Mouse (Mus musculus) stomach, embryonic 16.5 days (tissue): Measurements from ENCODE around the gene Fmo5. TPM values are rescaled to one million over a fixed set of nuclear protein-coding genes. Genes with fewer than 3 reads are reported as not detected.

ENCODE experiments used
- ATAC-seq: fragments of 200-750 bp; cut with Nextera tagmentation; 2 replicates; pipeline ENCODE4 v1.8.0; 2017; ENCODE audit warnings: moderate number of reproducible peaks, moderate TSS enrichment; ENCODE audit not compliant: insufficient read depth, low FRiP score
- H3K27ac ChIP-seq: fragments of 300-500 bp; sonication (generic); 2 replicates; pipeline ENCODE4 v1.5.1; 2014; ENCODE audit warnings: low read length
- H3K27me3 ChIP-seq: fragments of 300-500 bp; sonication (generic); 2 replicates; pipeline ENCODE4 v1.6.1; 2014; ENCODE audit warnings: low read length, control low read depth, mixed read lengths; ENCODE audit not compliant: control insufficient read depth, insufficient read depth
- H3K36me3 ChIP-seq: fragments of 300-500 bp; sonication (generic); 2 replicates; pipeline ENCODE4 v1.6.1; 2014; ENCODE audit warnings: low read length; ENCODE audit not compliant: control insufficient read depth, insufficient read depth
- H3K4me1 ChIP-seq: fragments of 300-500 bp; sonication (generic); 2 replicates; pipeline ENCODE4 v1.6.1; 2014; ENCODE audit warnings: low read length, control low read depth, mixed read lengths; ENCODE audit not compliant: control insufficient read depth, insufficient read depth
- H3K4me2 ChIP-seq: fragments of 300-500 bp; sonication (generic); 2 replicates; pipeline ENCODE4 v1.6.1; 2014; ENCODE audit warnings: low read depth, low read length, mixed read lengths
- H3K4me3 ChIP-seq: fragments of 300-500 bp; sonication (generic); replicated peaks from 2 replicates; pipeline ENCODE4 v1.5.1; 2014; ENCODE audit warnings: mild to moderate bottlenecking, low read length
- H3K9ac ChIP-seq: fragments of 300-500 bp; sonication (generic); 2 replicates; pipeline ENCODE4 v1.6.1; 2014; ENCODE audit warnings: low read length
- H3K9me3 ChIP-seq: fragments of 300-500 bp; sonication (generic); replicated peaks from 2 replicates; pipeline ENCODE4 v1.6.1; 2016; ENCODE audit warnings: low read length, control low read depth; ENCODE audit not compliant: control insufficient read depth
- WGBS: fragments of 180-500 bp; shearing (Covaris S2); extraction: QIAGEN DNeasy Blood & Tissue Kit; methylation state at CpG from one replicate; pipeline ENCODE4 v1.1.7; 2014; 5-methylcytosine and 5-hydroxymethylcytosine counted together
- polyA plus RNA-seq: library from polyadenylated mRNA; unstranded; fragments of >200 nt; fragmentation: Nextera tagmentation; extraction: Ambion mirVana; gene quantifications from 2 replicates; pipeline ENCODE4 v1.2.1, GENCODE M21; 2015

Gene Fmo5
- polyA plus RNA-seq, 1 experiment from 2014 or later, result 10.4 TPM

- no peak overlapping the region for H3K27ac ChIP-seq
- peak overlapping the region; percentile 59; the same call in 1 of the 2 replicates for H3K9ac ChIP-seq
Observed at GRCm38 (mm10) chr3:97627893-97628292, 711 bp upstream of the Fmo5 start.

GRCm38 (mm10) chr3:97629941-97630340 is 1.3 kb downstream of the Fmo5 start:
- ATAC-seq, result no peak
- WGBS, result 79% methylated on average over 4 of the region's 4 CpGs
- Histone ChIP-seq H3K27me3 (no peaks in the 10 kb centered on the region), H3K4me2 (no peak overlapping the region), H3K9me3 (no peaks in the 10 kb centered on the region), H3K9ac (no peak overlapping the region), H3K4me3 (no peak overlapping the region), H3K4me1 (peaks cover 4% of the 10 kb centered on the region; the same call in 1 of the 2 replicates), H3K27ac (no peak overlapping the region), H3K36me3 (no peaks in the 10 kb centered on the region)

More at GRCm38 (mm10) chr3:97627893-97628292, 711 bp upstream of the Fmo5 start:
- H3K4me1 ChIP-seq, result no peaks in the 10 kb centered on the region; the same call in 1 of the 2 replicates
- peak overlapping the region; percentile 49; the same call in 1 of the 2 replicates for H3K4me3 ChIP-seq
- no peaks in the 10 kb centered on the region for H3K9me3 ChIP-seq
- peak; percentile 39; the same call in 1 of the 2 replicates for ATAC-seq
- H3K27me3 ChIP-seq, result no peaks in the 10 kb centered on the region
- H3K36me3 ChIP-seq, result no peaks in the 10 kb centered on the region
- WGBS, result 52% methylated on average over 7 of the region's 7 CpGs
- H3K4me2 ChIP-seq, result peak overlapping the region; percentile 69

GRCm38 (mm10) chr3:97630746-97631145 is 2.1 kb downstream of the Fmo5 start:
- H3K9ac ChIP-seq, result no peak overlapping the region
- no peaks in the 10 kb centered on the region for H3K36me3 ChIP-seq
- peaks cover 4% of the 10 kb centered on the region; the same call in 1 of the 2 replicates for H3K4me1 ChIP-seq
- no peak overlapping the region for H3K4me2 ChIP-seq
- no peak overlapping the region for H3K4me3 ChIP-seq
- no peaks in the 10 kb centered on the region for H3K27me3 ChIP-seq
- ATAC-seq, result no peak
- no peaks in the 10 kb centered on the region for H3K9me3 ChIP-seq
- 89% methylated on average over 4 of the region's 4 CpGs for WGBS
- no peak overlapping the region for H3K27ac ChIP-seq

GRCm38 (mm10) chr3:97631258-97631860 is 2.8 kb downstream of the Fmo5 start:
- Histone ChIP-seq H3K4me3 (no peak overlapping the region), H3K4me1 (peaks cover 4% of the 10 kb centered on the region; the same call in 1 of the 2 replicates), H3K9me3 (no peaks in the 10 kb centered on the region), H3K27me3 (no peaks in the 10 kb centered on the region), H3K4me2 (no peak overlapping the region), H3K36me3 (no peaks in the 10 kb centered on the region), H3K27ac (no peak overlapping the region), H3K9ac (no peak overlapping the region)
- no peak for ATAC-seq
- whole genome bisulfite sequencing, result 73% methylated on average over 8 of the region's 8 CpGs

GRCm38 (mm10) chr3:97633456-97633855 is 4.9 kb downstream of the Fmo5 start:
- H3K9ac ChIP-seq, result no peak overlapping the region
- peaks cover 4% of the 10 kb centered on the region; the same call in 1 of the 2 replicates for H3K4me1 ChIP-seq
- no peaks in the 10 kb centered on the region for H3K36me3 ChIP-seq
- no peak for ATAC-seq
- no peaks in the 10 kb centered on the region for H3K9me3 ChIP-seq
- H3K4me3 ChIP-seq, result no peak overlapping the region
- H3K27ac ChIP-seq, result no peak overlapping the region
- H3K4me2 ChIP-seq, result no peak overlapping the region
- H3K27me3 ChIP-seq, result no peaks in the 10 kb centered on the region
- WGBS, result 67% methylated on average over 4 of the region's 4 CpGs

GRCm38 (mm10) chr3:97634288-97634761 is 5.7 kb downstream of the Fmo5 start:
- Histone ChIP-seq H3K36me3 (no peaks in the 10 kb centered on the region), H3K27me3 (no peaks in the 10 kb centered on the region), H3K4me3 (no peak overlapping the region), H3K27ac (peak overlapping the region; percentile 38; the same call in 1 of the 2 replicates), H3K4me2 (no peak overlapping the region), H3K9me3 (no peaks in the 10 kb centered on the region), H3K4me1 (0 out of 2 replicates have a peak, but pooled peaks cover 4% of the 10 kb centered on the region), H3K9ac (no peak overlapping the region)
- WGBS, result 55% methylated on average over 3 of the region's 3 CpGs
- peak; percentile 76; the same call in 1 of the 2 replicates for ATAC-seq

GRCm38 (mm10) chr3:97641396-97641795 is 12.8 kb downstream of the Fmo5 start:
- no peak for ATAC-seq
- WGBS, result 87% methylated on average over 4 of the region's 4 CpGs
- H3K9ac ChIP-seq, result no peak overlapping the region
- H3K4me3 ChIP-seq, result no peak overlapping the region
- H3K36me3 ChIP-seq, result no peaks in the 10 kb centered on the region
- H3K4me2 ChIP-seq, result no peak overlapping the region
- H3K9me3 ChIP-seq, result no peaks in the 10 kb centered on the region
- H3K4me1 ChIP-seq, result no peaks in the 10 kb centered on the region
- H3K27ac ChIP-seq, result no peak overlapping the region
- H3K27me3 ChIP-seq, result no peaks in the 10 kb centered on the region

GRCm38 (mm10) chr3:97642001-97642400 is 13.4 kb downstream of the Fmo5 start:
- no peaks in the 10 kb centered on the region for H3K9me3 ChIP-seq
- no peaks in the 10 kb centered on the region for H3K27me3 ChIP-seq
- no peak; the same call in 1 of the 2 replicates for ATAC-seq
- H3K4me2 ChIP-seq, result no peak overlapping the region
- H3K36me3 ChIP-seq, result no peaks in the 10 kb centered on the region
- 71% methylated on average over 9 of the region's 9 CpGs for WGBS
- H3K4me3 ChIP-seq, result no peak overlapping the region
- H3K4me1 ChIP-seq, result no peaks in the 10 kb centered on the region
- H3K27ac ChIP-seq, result no peak overlapping the region
- H3K9ac ChIP-seq, result no peak overlapping the region

GRCm38 (mm10) chr3:97648518-97648917 is 19.9 kb downstream of the Fmo5 start:
- H3K9me3 ChIP-seq, result no peaks in the 10 kb centered on the region
- no peak for ATAC-seq
- 53% methylated on average over 1 of the region's 1 CpGs for WGBS
- no peak overlapping the region for H3K9ac ChIP-seq
- H3K36me3 ChIP-seq, result no peaks in the 10 kb centered on the region
- H3K27ac ChIP-seq, result no peak overlapping the region
- H3K4me1 ChIP-seq, result no peaks in the 10 kb centered on the region
- H3K27me3 ChIP-seq, result no peaks in the 10 kb centered on the region
- H3K4me2 ChIP-seq, result no peak overlapping the region
- H3K4me3 ChIP-seq, result no peak overlapping the region
